Mouse (Mus musculus): ENCODE results near the gene Klhl21. TPM values are rescaled to one million over a fixed set of nuclear protein-coding genes. Genes with fewer than 3 reads are reported as not detected.
A peak's percentile ranks its signal among the peaks of the same experiment; 100 is the strongest.
"Not testable (repeated sequence)": the region's sequence is repeated elsewhere in the genome, so short reads cannot be mapped to it uniquely, and the experiment has no call there.

The Klhl21 gene
- polyA plus RNA-seq, 1 experiment from 2014 or later, result 8.1 TPM

DNA sequence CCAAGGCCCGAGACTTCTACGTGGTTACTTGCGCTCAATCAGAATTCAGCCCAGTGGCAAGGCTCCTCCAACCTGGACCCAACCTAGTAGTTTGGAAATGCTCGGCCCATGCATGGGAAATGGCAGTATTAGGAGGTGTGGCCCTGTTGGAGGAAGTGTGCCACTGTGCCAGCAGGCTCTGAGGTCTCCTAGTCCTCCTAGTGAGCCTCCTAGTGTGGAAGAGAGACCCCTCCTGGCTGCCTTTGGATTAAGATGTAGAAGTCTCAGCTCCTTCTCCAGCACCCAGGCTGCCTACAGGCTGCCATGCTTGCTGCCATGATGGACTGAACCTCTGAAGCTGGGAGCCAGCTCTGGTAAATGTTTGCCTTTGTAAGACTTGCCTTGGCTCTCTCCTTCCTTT is 21.4 kb downstream of the Klhl21 start:
- WGBS, result 77% methylated on average over 4 of the region's 4 CpGs
- peaks cover 70% of the 10 kb centered on the region for H3K4me1 ChIP-seq

DNA sequence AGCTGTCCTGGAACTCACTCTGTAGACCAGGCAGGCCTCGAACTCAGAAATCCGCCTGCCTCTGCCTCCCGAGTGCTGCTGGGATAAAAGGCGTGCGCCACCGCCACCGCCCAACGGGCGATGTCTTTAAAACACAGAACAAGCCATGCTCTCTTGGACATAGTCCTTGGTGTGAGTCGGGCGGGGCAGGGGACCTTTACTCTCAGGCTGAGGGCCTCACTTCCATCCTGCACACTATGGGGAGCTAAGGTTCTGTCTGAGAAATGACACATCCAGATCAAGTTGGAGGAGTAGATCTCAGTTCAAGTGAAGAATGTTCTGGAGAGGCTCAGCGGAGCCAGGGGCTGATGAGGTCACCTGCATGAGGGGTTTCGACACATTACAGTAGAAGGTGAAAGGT is 24.3 kb downstream of the Klhl21 start:
- WGBS, result 91% methylated on average over 13 of the region's 13 CpGs
- Histone ChIP-seq H3K4me1 (peaks cover 42% of the 10 kb centered on the region), H3K9me3 (no peaks in the 10 kb centered on the region), H3K36me3 (replicated peaks) (no peaks in the 10 kb centered on the region), H3K4me3 (no peak overlapping the region), H3K27ac (no peak overlapping the region), H3K27me3 (ENCODE audit: poor library complexity, severe bottlenecking) (peaks cover 24% of the 10 kb centered on the region)
- no peak for DNase-seq (ENCODE audit: extremely low spot score, low spot score)

More for the DNA sequence above, 21.4 kb downstream of the Klhl21 start:
- Histone ChIP-seq H3K36me3 (replicated peaks) (peaks cover 13% of the 10 kb centered on the region), H3K27me3 (ENCODE audit: poor library complexity, severe bottlenecking) (peaks cover 24% of the 10 kb centered on the region), H3K4me3 (no peak overlapping the region), H3K27ac (no peak overlapping the region), H3K9me3 (no peaks in the 10 kb centered on the region)
- no peak for DNase-seq (ENCODE audit: extremely low spot score, low spot score)

DNA sequence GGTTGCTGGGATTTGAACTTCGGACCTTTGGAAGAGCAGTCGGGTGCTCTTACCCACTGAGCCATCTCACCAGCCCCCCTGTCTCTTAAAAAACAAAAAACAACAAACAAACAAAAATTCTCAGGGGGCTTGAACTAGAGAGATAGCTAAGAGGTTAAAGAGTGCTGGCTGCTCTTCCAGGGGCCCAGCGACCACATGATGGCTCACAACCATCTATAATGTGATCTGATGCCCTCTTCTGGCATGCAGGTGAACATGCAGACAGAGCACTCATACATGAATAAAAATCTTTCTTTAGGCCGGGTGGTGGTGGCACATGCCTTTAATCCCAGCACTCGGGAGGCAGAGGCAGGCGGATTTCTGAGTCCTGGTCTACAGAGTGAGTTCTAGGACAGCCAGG is 27.9 kb downstream of the Klhl21 start:
- not testable (repeated sequence) for DNase-seq (ENCODE audit: extremely low spot score, low spot score)

DNA sequence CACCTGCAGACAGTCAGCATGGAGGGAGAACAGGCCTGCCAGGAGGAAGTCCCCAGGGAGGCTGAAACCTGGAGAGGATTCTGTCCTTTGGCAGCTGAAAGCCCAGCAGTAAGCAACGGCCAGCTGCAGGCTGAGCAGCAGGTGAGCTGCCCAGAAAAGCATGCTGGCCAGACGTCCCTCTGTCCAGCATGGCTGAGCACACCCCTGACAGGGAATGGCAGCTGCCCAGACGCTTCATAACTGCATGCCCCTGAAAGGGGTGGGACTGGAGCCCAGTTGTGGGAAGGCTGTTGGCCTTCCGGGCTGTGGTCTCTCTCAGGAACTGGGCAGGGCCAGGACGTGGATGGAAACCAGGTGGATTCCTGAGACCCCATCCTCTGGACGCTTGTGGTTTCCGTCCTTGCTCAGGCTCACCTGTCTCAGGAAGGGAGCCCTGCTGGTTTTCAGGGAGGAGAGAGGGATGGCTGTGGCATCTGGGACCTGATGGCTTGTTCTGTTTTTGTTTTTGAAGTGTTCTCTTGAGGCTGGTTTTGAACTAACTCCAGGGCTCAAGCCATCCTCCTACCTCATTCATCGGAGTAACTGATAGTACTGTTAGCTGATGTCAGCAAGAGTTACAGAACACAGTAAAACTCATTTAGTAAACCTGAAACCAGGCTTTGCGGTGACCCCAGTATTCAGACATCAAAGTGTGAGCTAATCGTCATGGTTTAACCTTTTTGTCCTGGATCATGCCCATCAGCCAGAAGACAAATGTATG is 29.8 kb downstream of the Klhl21 start, which contains the start of gene Tas1r1:
TSS of gene Tas1r1 (minus strand) at position 344 of the 760 bp plus-strand sequence.
- Histone ChIP-seq H3K27ac (peak within 1 kb of the TSS; percentile 90), H3K9me3 (no peaks in the 10 kb centered on the region), H3K36me3 (replicated peaks) (peaks cover 26% of the 10 kb centered on the region), H3K4me1 (peaks cover 32% of the 10 kb centered on the region), H3K27me3 (ENCODE audit: poor library complexity, severe bottlenecking) (peaks cover 4% of the 10 kb centered on the region; the same call in 1 of the 2 replicates), H3K4me3 (peak within 1 kb of the TSS; percentile 100)
- 49% methylated on average over 10 of the region's 10 CpGs for WGBS
- no peak for DNase-seq (ENCODE audit: extremely low spot score, low spot score)

More for the DNA sequence above, 27.9 kb downstream of the Klhl21 start:
- 91% methylated on average over 6 of the region's 6 CpGs for WGBS
- H3K4me1 ChIP-seq, result peaks cover 44% of the 10 kb centered on the region
- H3K9me3 ChIP-seq; H3K4me3 ChIP-seq; H3K27ac ChIP-seq; H3K36me3 ChIP-seq (replicated peaks): not testable (repeated sequence)
- H3K27me3 ChIP-seq (ENCODE audit: poor library complexity, severe bottlenecking), result peaks cover 22% of the 10 kb centered on the region

DNA sequence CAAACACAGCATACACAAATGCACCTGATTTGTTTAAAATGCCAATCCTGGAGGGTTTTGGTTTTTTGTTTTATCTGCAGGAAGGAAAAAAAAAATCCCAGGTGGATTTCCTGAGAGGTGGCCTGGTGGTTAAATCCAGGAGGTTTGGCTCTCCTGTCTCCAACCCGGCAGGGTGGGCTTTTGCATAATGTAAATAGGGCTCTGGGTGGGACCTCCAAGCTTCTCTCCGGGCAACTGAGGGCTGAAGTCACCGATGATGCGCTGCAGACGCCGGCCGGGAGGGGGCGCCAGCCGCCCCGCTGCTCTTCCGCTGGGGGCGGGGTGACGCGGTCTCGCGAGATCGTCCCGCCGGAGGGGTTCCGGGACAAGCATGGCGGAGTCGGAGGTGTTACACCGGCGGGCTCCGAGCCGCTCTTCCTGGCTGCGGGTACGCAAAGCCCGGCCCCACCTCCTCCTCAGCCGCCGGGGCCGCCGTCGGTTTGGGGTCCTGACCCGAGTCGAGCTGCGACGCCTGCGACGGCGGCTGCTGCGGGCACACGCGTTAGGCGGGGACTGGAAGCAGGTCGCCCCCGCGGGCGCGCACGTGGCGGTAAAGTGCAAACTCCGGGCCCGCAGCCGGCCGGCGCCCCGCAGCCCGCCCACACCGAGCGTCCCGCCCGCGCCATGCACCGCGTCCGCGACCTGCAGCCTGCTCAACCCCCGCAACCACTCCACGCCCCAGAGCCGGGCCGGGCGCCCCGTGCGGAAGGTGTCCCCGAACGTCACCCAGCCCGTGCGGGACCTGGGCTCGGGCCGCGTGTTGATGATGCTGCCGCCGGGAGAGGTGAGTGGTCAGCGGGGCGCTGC is 30.6 kb downstream of the Klhl21 start, which contains the start of gene Nol9:
TSS of gene Nol9 (plus strand) at position 337 of the 846 bp plus-strand sequence.
- Histone ChIP-seq H3K9me3 (no peaks in the 10 kb centered on the region), H3K4me3 (peak within 1 kb of the TSS; percentile 100), H3K27me3 (ENCODE audit: poor library complexity, severe bottlenecking) (no peaks in the 10 kb centered on the region), H3K36me3 (replicated peaks) (peaks cover 34% of the 10 kb centered on the region), H3K27ac (peak within 1 kb of the TSS; percentile 90), H3K4me1 (peaks cover 32% of the 10 kb centered on the region)
- peak; percentile 94 for DNase-seq (ENCODE audit: extremely low spot score, low spot score)
- under 1% methylated on average over 86 of the region's 86 CpGs for WGBS

DNA sequence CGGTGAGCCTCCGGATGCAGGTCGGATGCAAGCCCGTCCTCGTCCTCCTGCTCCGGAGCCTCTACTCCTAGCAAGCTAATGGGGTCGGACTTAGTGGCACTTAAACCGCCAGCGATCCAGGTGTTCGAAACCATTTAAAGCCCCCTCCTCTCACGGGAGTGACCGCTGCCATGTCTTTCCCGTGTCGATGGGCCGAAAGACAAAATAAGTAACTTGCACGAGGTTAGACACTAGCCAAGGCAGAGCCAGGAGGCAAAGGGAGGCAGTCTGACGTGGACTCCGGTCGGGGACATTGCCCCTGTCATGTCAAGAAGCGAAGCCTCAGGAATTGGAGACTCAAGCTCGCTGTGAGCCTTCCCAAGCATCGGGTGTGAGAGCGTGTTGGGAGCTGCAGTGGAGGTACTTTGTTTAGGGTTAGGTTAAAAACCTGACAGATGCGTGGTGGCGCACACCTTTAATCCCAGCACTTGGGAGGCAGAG is 31.3 kb downstream of the Klhl21 start:
- Histone ChIP-seq H3K4me1 (peaks cover 32% of the 10 kb centered on the region), H3K4me3 (peak overlapping the region; percentile 100), H3K27ac (peak overlapping the region; percentile 90), H3K9me3 (no peaks in the 10 kb centered on the region), H3K27me3 (ENCODE audit: poor library complexity, severe bottlenecking) (no peaks in the 10 kb centered on the region), H3K36me3 (replicated peaks) (peaks cover 40% of the 10 kb centered on the region)
- DNase-seq (ENCODE audit: extremely low spot score, low spot score), result no peak
- 5% methylated on average over 25 of the region's 25 CpGs for WGBS

DNA sequence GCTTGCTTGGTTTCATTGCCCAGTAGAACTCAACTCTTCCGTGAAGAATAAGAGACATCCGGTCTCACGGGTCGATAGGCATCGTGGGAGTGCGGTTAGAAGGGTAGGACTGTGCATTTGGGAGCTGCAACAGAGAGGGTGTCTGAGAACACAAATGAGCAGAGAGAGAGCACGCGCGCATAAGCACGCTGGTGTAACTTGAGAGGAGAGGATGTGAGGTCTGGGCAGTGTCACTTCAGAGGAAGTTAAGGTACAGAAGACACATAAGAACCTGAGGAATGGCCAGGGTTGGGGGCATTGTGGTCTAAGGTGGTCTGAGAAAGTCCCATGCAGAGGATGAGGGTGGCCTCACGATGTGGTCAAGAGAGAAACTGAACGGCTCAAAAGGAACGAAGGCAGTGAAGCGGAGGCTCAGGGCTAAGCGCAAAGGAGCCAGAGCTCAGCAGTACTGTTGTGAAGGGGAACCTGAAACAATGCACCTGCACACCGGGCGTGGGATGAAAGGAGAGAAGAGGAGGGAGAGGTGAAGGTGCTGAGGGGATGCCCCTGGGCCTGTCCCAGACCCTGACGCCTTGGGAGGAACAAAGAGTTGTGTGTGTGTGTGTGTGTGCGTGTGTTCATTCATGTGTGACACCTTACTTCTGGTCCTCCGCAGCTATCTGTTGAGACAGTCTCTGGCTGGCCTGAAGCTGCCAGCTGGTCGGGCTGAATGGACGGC is 33.5 kb downstream of the Klhl21 start:
- DNase-seq (ENCODE audit: extremely low spot score, low spot score), result no peak
- Histone ChIP-seq H3K4me1 (peaks cover 32% of the 10 kb centered on the region), H3K36me3 (replicated peaks) (peaks cover 62% of the 10 kb centered on the region), H3K27me3 (ENCODE audit: poor library complexity, severe bottlenecking) (no peaks in the 10 kb centered on the region), H3K9me3 (no peaks in the 10 kb centered on the region), H3K4me3 (no peak overlapping the region), H3K27ac (no peak overlapping the region)
- WGBS, result 95% methylated on average over 22 of the region's 22 CpGs

DNA sequence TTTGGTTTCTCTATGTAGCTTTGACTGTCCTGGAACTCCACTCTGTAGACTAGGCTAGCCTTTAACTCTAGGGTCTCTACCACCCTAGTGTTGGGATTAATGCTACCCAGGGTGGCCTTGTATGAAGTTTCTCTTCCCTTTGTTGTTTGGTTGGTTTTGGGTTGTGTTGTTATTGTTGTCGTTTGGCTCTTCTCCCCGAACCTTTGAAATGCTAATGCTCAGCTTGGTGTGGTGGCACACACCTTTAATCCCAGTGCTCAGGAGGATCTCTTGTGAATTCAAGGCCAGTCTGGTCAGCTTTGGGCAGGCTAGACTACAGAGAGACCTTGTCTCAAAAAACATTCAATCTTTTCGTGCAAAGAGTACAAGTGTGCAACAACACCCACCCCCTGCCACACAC is 34.6 kb downstream of the Klhl21 start:
- no peak for DNase-seq (ENCODE audit: extremely low spot score, low spot score)
- H3K36me3 ChIP-seq (replicated peaks), result peaks cover 73% of the 10 kb centered on the region

DNA sequence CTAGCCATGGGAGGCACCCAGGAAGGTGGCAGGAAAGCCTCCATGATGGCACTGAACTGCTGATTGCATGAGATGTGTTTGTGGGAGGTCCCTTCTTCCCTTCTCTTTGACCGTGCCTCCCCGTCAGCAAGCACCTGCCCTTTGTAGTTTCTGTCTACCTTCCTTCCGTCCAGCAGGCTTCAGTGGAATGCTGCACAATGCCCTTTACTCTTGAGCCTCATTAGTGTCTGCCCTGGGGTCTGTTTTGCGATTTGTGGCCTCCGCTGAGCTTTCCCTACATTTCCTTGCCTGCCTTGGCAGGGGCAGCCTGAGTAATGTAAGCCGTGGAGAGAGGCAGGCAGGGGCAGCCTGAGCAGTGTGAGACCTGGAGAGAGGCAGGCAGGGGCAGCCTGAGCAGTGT is 36.0 kb downstream of the Klhl21 start:
- Histone ChIP-seq H3K4me3 (no peak overlapping the region), H3K36me3 (replicated peaks) (peaks cover 87% of the 10 kb centered on the region), H3K4me1 (peaks cover 15% of the 10 kb centered on the region), H3K27me3 (ENCODE audit: poor library complexity, severe bottlenecking) (no peaks in the 10 kb centered on the region), H3K9me3 (no peaks in the 10 kb centered on the region), H3K27ac (no peak overlapping the region)
- 85% methylated on average over 6 of the region's 6 CpGs for WGBS
- DNase-seq (ENCODE audit: extremely low spot score, low spot score), result no peak

More for the DNA sequence above, 34.6 kb downstream of the Klhl21 start:
- Histone ChIP-seq H3K4me3 (no peak overlapping the region), H3K9me3 (no peaks in the 10 kb centered on the region), H3K27ac (no peak overlapping the region), H3K27me3 (ENCODE audit: poor library complexity, severe bottlenecking) (no peaks in the 10 kb centered on the region), H3K4me1 (peaks cover 30% of the 10 kb centered on the region)
- 89% methylated on average over 3 of the region's 3 CpGs for WGBS

DNA sequence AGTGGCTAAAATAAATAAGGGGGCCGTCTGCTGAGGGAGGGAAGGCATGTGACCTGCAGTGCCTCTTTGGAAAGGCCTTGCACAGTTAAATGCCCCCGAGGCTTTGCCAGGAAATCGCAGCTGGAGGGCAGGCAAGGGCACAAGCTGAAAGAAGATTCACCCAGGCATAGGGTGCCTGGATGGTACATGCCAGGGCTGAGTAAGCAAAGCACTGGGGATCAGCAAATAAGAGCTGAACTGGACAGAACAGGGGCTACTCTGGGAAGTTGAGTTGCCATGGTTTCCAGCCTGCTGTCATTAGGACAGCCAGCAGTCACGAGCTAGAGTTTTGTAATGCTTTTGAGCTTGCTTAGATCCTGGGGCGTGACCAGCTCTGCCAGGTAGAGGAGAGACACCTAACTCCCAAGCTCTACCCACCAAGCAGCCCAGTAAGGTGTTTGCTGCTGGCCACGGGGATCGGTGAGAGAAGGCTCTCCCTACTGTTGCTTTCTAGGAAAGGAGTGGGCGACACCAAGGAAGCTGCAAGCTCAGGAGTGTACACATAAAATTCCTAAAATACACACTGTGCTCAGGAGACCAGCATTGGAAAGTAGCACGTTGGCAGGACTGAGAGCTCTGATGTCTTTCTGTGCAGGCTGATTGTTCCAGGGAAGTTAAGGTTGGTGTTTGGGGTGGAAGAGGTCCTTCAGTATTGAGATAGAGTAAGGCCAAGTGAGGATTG is 53.9 kb downstream of the Klhl21 start:
- H3K4me1 ChIP-seq, result no peaks in the 10 kb centered on the region
- peaks cover 61% of the 10 kb centered on the region for H3K36me3 ChIP-seq (replicated peaks)
- WGBS, result 87% methylated on average over 9 of the region's 9 CpGs
- no peaks in the 10 kb centered on the region for H3K9me3 ChIP-seq
- H3K4me3 ChIP-seq, result no peak overlapping the region
- H3K27me3 ChIP-seq (ENCODE audit: poor library complexity, severe bottlenecking), result no peaks in the 10 kb centered on the region
- no peak overlapping the region for H3K27ac ChIP-seq
- no peak for DNase-seq (ENCODE audit: extremely low spot score, low spot score)

DNA sequence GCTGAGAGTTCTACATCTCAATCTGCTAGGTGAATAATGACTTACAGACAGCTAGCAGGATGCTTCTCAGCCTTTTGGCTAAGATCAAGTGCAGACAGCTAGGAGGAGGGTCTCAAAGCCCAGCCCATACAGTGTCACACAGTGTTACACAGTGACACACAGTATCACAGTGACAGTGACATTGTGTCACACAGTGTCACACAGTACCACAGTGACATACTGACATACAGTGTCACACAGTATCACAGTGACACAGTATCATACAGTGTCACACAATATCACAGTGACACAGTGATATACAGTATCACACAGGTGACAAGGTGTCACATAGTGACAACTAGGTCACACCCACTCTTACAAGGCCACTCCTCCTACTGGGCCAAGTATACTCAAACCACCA is 58.7 kb downstream of the Klhl21 start:
- Histone ChIP-seq H3K27ac (no peak overlapping the region), H3K9me3 (no peaks in the 10 kb centered on the region), H3K4me3 (no peak overlapping the region), H3K4me1 (peaks cover 10% of the 10 kb centered on the region), H3K36me3 (replicated peaks) (peaks cover 16% of the 10 kb centered on the region), H3K27me3 (ENCODE audit: poor library complexity, severe bottlenecking) (no peaks in the 10 kb centered on the region)
- no peak for DNase-seq (ENCODE audit: extremely low spot score, low spot score)

Data from forebrain, embryonic 10.5 days (tissue).